Mouse (Mus musculus): ENCODE data around the gene Ubash3b.

Gene Ubash3b

GRCm38 (mm10) chr9:41136273-41136672, 25.2 kb downstream of the Ubash3b start:
- DNase-seq (ENCODE audit: low spot score) = no peak

- no peak for DNase-seq (ENCODE audit: low spot score)
These were observed 26.6 kb downstream of the Ubash3b start for GRCm38 (mm10) chr9:41134907-41135306.

GRCm38 (mm10) chr9:41130563-41130962, 30.9 kb downstream of the Ubash3b start:
- DNase-seq (ENCODE audit: low spot score) = no peak

GRCm38 (mm10) chr9:41129802-41130480, 31.6 kb downstream of the Ubash3b start:
- no peak for DNase-seq (ENCODE audit: low spot score)

- no peak for DNase-seq (ENCODE audit: low spot score)
These were observed 32.2 kb downstream of the Ubash3b start for GRCm38 (mm10) chr9:41129273-41129672.

- DNase-seq (ENCODE audit: low spot score) = no peak
These were observed 34.8 kb downstream of the Ubash3b start for GRCm38 (mm10) chr9:41126723-41127122.

GRCm38 (mm10) chr9:41124305-41124704, 37.2 kb downstream of the Ubash3b start:
- no peak for DNase-seq (ENCODE audit: low spot score)

- no peak for DNase-seq (ENCODE audit: low spot score)
These were observed 38.9 kb downstream of the Ubash3b start for GRCm38 (mm10) chr9:41122390-41123110.

GRCm38 (mm10) chr9:41121701-41122354, 39.7 kb downstream of the Ubash3b start:
- DNase-seq (ENCODE audit: low spot score) = no peak

GRCm38 (mm10) chr9:41119958-41120357, 41.5 kb downstream of the Ubash3b start:
- DNase-seq (ENCODE audit: low spot score) = no peak

- no peak for DNase-seq (ENCODE audit: low spot score)
These were observed 43.4 kb downstream of the Ubash3b start for GRCm38 (mm10) chr9:41118065-41118464.

GRCm38 (mm10) chr9:41116126-41116525, 45.4 kb downstream of the Ubash3b start:
- no peak for DNase-seq (ENCODE audit: low spot score)

- DNase-seq (ENCODE audit: low spot score) = no peak
These were observed 47.1 kb downstream of the Ubash3b start for GRCm38 (mm10) chr9:41114367-41114766.

- DNase-seq (ENCODE audit: low spot score) = no peak
These were observed 51.7 kb downstream of the Ubash3b start for GRCm38 (mm10) chr9:41109749-41110148.

GRCm38 (mm10) chr9:41108324-41109180, 52.9 kb downstream of the Ubash3b start:
- DNase-seq (ENCODE audit: low spot score) = no peak

GRCm38 (mm10) chr9:41105201-41105643, 56.3 kb downstream of the Ubash3b start:
- DNase-seq (ENCODE audit: low spot score) = no peak

GRCm38 (mm10) chr9:41103722-41104121, 57.8 kb downstream of the Ubash3b start:
- DNase-seq (ENCODE audit: low spot score) = no peak

GRCm38 (mm10) chr9:41102613-41103012, 58.9 kb downstream of the Ubash3b start:
- no peak for DNase-seq (ENCODE audit: low spot score)

- no peak for DNase-seq (ENCODE audit: low spot score)
These were observed 61.6 kb downstream of the Ubash3b start for GRCm38 (mm10) chr9:41099897-41100296.

- no peak for DNase-seq (ENCODE audit: low spot score)
These were observed 62.4 kb downstream of the Ubash3b start for GRCm38 (mm10) chr9:41099067-41099466.

- no peak for DNase-seq (ENCODE audit: low spot score)
These were observed 63.4 kb downstream of the Ubash3b start for GRCm38 (mm10) chr9:41098065-41098464.

- no peak for DNase-seq (ENCODE audit: low spot score)
These were observed 69.5 kb downstream of the Ubash3b start for GRCm38 (mm10) chr9:41091993-41092392.

All from adipocyte (in vitro differentiated cells).